Mouse (Mus musculus) MEL (cell line): ENCODE measurements at regions not wholly inside any gene's neighbourhood (a gene's known extent, or its start where the extent isn't known, plus 50 kb on each side); places are given as distances from the start of the nearest gene placed in this dataset.

Experiments
- BHLHE40 ChIP-seq: IDR thresholded peaks from 2 replicates; pipeline ENCODE4 v1.6.1; 2012; ENCODE audit warnings: low read depth, mild to moderate bottlenecking, inconsistent platforms, low read length, improper control_type of control experiment, borderline replicate concordance
- CTCF ChIP-seq, 3 experiments: IDR thresholded peaks in 2 of 3; conservative IDR thresholded peaks in 1 of 3; 2 replicates each; pipeline ENCODE4 v1.5.1; 2011 to 2012; ENCODE audit warnings: low read length in 3 of 3, low read depth in 2 of 3, mild to moderate bottlenecking in 2 of 3, improper control_type of control experiment in 1 of 3, inconsistent platforms in 1 of 3, mixed read lengths in 1 of 3, moderate library complexity in 1 of 3; ENCODE audit not compliant: control insufficient read depth in 1 of 3, insufficient read depth in 1 of 3, poor library complexity in 1 of 3, severe bottlenecking in 1 of 3
- ELF1 ChIP-seq: IDR thresholded peaks from 2 replicates; pipeline ENCODE4 v1.6.1; 2014; ENCODE audit warnings: low read depth, mild to moderate bottlenecking, inconsistent platforms, low read length, improper control_type of control experiment, moderate library complexity
- GABPA ChIP-seq: IDR thresholded peaks from 2 replicates; pipeline ENCODE4 v1.6.1; 2012; ENCODE audit warnings: low read depth, mild to moderate bottlenecking, inconsistent platforms, low read length, improper control_type of control experiment, moderate library complexity
- MAFK ChIP-seq: IDR thresholded peaks from 2 replicates; pipeline ENCODE4 v1.6.1; 2011; ENCODE audit warnings: low read depth, mild to moderate bottlenecking, low read length, improper control_type of control experiment, borderline replicate concordance
- MYC ChIP-seq: IDR thresholded peaks from 2 replicates; pipeline ENCODE4 v1.6.1; 2011; ENCODE audit warnings: low read depth, mild to moderate bottlenecking, low read length, improper control_type of control experiment, moderate library complexity
- NRF1 ChIP-seq: IDR thresholded peaks from 2 replicates; pipeline ENCODE4 v1.6.1; 2014; ENCODE audit warnings: low read depth, mild to moderate bottlenecking, inconsistent platforms, low read length, improper control_type of control experiment, moderate library complexity; ENCODE audit not compliant: poor library complexity, insufficient read depth, severe bottlenecking
- POLR2A ChIP-seq, 2 experiments: IDR thresholded peaks; 2 replicates each; pipeline ENCODE4 v1.6.1; 2011 to 2012; ENCODE audit warnings: low read length in 2 of 2, mild to moderate bottlenecking in 2 of 2, control low read depth in 1 of 2, improper control_type of control experiment in 1 of 2, low read depth in 1 of 2, moderate library complexity in 1 of 2; ENCODE audit not compliant: control insufficient read depth in 1 of 2, insufficient read depth in 1 of 2, poor library complexity in 1 of 2
- POLR2AphosphoS2 ChIP-seq: IDR thresholded peaks from 2 replicates; pipeline ENCODE4 v1.6.1; 2011; ENCODE audit warnings: low read length, improper control_type of control experiment
- RAD21 ChIP-seq: IDR thresholded peaks from 2 replicates; pipeline ENCODE4 v1.6.1; 2011; ENCODE audit warnings: mild to moderate bottlenecking, low read depth, low read length, improper control_type of control experiment
- RCOR1 ChIP-seq: IDR thresholded peaks from 2 replicates; pipeline ENCODE4 v1.6.1; 2012; ENCODE audit warnings: low read depth, mild to moderate bottlenecking, inconsistent platforms, low read length, improper control_type of control experiment
- TCF12 ChIP-seq: IDR thresholded peaks from 2 replicates; pipeline ENCODE4 v1.6.1; 2014; ENCODE audit warnings: low read depth, mild to moderate bottlenecking, inconsistent platforms, low read length, improper control_type of control experiment, moderate library complexity
- ZC3H11A ChIP-seq: IDR thresholded peaks from 2 replicates; pipeline ENCODE4 v1.6.1; 2012; ENCODE audit warnings: low read depth, mild to moderate bottlenecking, inconsistent platforms, low read length, improper control_type of control experiment

DNA sequence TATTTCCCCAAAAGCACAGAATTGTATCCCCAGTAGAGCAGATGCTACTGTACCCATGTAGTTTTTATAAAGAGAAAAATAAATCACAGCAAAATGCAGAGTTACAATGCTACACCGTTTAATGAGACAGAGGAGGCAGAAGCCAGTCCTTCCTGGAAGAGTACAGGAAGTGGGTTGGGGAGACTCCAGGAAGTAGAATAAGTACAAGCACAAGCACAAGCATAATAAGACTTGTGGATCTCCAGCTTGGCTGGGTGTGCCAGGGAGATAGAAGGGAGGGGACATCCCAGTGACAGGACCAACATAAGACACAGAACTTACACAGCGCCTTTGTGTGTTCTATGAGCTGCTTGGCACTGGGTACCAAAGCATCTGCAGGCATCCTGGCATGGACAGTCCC is 67.3 kb upstream of the Ubl3 start:
- TF ChIP-seq POLR2A (IDR thresholded peaks at IDR 0.05; ENCODE audit: control insufficient read depth in 1 of 2, insufficient read depth in 1 of 2, low read depth in 1 of 2, low read length in 2 of 2, poor library complexity in 1 of 2) (no peak), ZC3H11A (no peak), CTCF (IDR thresholded peaks at IDR 0.05 in 2 of 3, conservative IDR thresholded peaks at IDR 0.05 in 1 of 3; ENCODE audit: control insufficient read depth in 1 of 3, insufficient read depth in 1 of 3, low read depth in 2 of 3, low read length in 3 of 3, poor library complexity in 1 of 3, severe bottlenecking in 1 of 3) (no peak), ELF1 (no peak), MAFK (no peak), GABPA (no peak), MYC (no peak), TCF12 (no peak), BHLHE40 (no peak), NRF1 (no peak), RCOR1 (no peak), RAD21 (no peak), POLR2AphosphoS2 (no peak)
